Comparison of ENCODE assay signal across 21 mouse cellular contexts in genomic region chr8:10740837-10741236, GRCm38 (mm10).
DNase-seq lines count a peak whose midpoint lies in the region; ATAC-seq and TF ChIP-seq lines count a peak whose summit lies in the region.
"Had no signal": no experiment of that assay in that cellular context is flagged by ENCODE, and none has a peak within 500 bp of the region (broad histone marks: within the 10 kb centered on the region; RNA-seq: fewer than 3 reads in every experiment).

No protein-coding gene starts in this region.

- H3K27me3 ChIP-seq in small intestine, adult 2 months (ENCODE audit: control insufficient read depth, insufficient read depth, low read length): no peaks in the 10 kb centered on the region
- H3K27me3 ChIP-seq: forebrain, embryonic 13.5 days; hindbrain, embryonic 12.5 days; intestine, embryonic 15.5 days had no signal

- 88% methylated on average over 3 of the region's 3 CpGs for WGBS in small intestine, adult 2 months

- H3K36me3 ChIP-seq in small intestine, adult 2 months (ENCODE audit: control insufficient read depth, insufficient read depth, low read length): no peaks in the 10 kb centered on the region
- H3K36me3 ChIP-seq: embryonic facial prominence, embryonic 12.5 days; heart, embryonic 12.5 days; hindbrain, embryonic 12.5 days; intestine, embryonic 15.5 days had no signal

- H3K27ac ChIP-seq in small intestine, adult 2 months (ENCODE audit: insufficient read depth, low read depth, low read length): 0 out of 2 replicates have a peak overlapping the region, but pooled peaks have one; percentile 15
- H3K27ac ChIP-seq: embryonic facial prominence, embryonic 12.5 days; forebrain, embryonic 13.5 days; gastrocnemius, adult 2 months; heart, adult 2 months; hindbrain, embryonic 12.5 days; hindbrain, postnatal 0 days; intestine, embryonic 15.5 days had no signal

- no peaks in the 10 kb centered on the region for H3K4me1 ChIP-seq in small intestine, adult 2 months (ENCODE audit: control insufficient read depth, insufficient read depth, insufficient read length, low read length)
- H3K4me1 ChIP-seq: embryonic facial prominence, embryonic 12.5 days; intestine, embryonic 15.5 days had no signal

- no peak for TF ChIP-seq POLR2A in small intestine, adult 2 months (IDR thresholded peaks at IDR 0.05; ENCODE audit: low read depth, low read length)

- peak; percentile 76 for DNase-seq in heart, adult 11 months
- DNase-seq in heart, adult 18-20 months: no peak
- DNase-seq in 3T3-L1 (ENCODE audit: low read depth, low spot score): peak; percentile 12
- no peak for DNase-seq in Muller cell, postnatal 12 days (ENCODE audit: inconsistent ontology term)
- DNase-seq in left cerebral cortex, adult 9 months (ENCODE audit: low spot score in 2 of 2): no peak
- DNase-seq: adrenal gland, adult 8-10 months; adrenal gland, postnatal 36 days; cerebellum, adult 2 months; cerebellum, postnatal 14 days; forebrain, postnatal 0 days; gastrocnemius, adult 2 months; gastrocnemius, postnatal 25 days; heart, adult 2 months had no signal

- peak; percentile 55 for ATAC-seq in granulocyte monocyte progenitor cell, adult 5-6 weeks (replicated peaks; ENCODE audit: poor library complexity, severe bottlenecking)
- ATAC-seq: forebrain, embryonic 13.5 days; forebrain, postnatal 0 days; hindbrain, postnatal 0 days; intestine, embryonic 15.5 days had no signal

- 0 out of 2 replicates have a peak overlapping the region, but pooled peaks have one; percentile 15 for H3K4me3 ChIP-seq in small intestine, adult 2 months (ENCODE audit: low read depth, low read length)
- H3K4me3 ChIP-seq: embryonic facial prominence, embryonic 12.5 days; forebrain, embryonic 13.5 days; gastrocnemius, adult 2 months; heart, adult 2 months; heart, embryonic 12.5 days; hindbrain, embryonic 12.5 days; intestine, embryonic 15.5 days had no signal

- TF ChIP-seq CTCF in small intestine, adult 2 months (IDR thresholded peaks at IDR 0.05; ENCODE audit: extremely low read depth, insufficient read length, insufficient replicate concordance, low read depth, low read length): no peak

Comparison
In these comparisons a context has a peak if more than half of its experiments do, and no peak if none do; other contexts are left out.
1. DNase-seq: peak in heart, adult 11 months (single experiment) and 3T3-L1 (single experiment); none in heart, adult 18-20 months (0 of 2), Muller cell, postnatal 12 days (single experiment) and left cerebral cortex, adult 9 months (0 of 2).